Mouse (Mus musculus) heart, postnatal 25 days (tissue): Measurements from ENCODE around the gene Amn1. TPM values are rescaled to one million over a fixed set of nuclear protein-coding genes. Genes with fewer than 3 reads are reported as not detected.
A peak's percentile ranks its signal among the peaks of the same experiment; 100 is the strongest.
"Not testable (repeated sequence)": the region's sequence is repeated elsewhere in the genome, so short reads cannot be mapped to it uniquely, and the experiment has no call there.

Experiments
- DNase-seq: peaks from one replicate; pipeline ENCODE4 v3.0.0; 2022; ENCODE audit warnings: low spot score
- intact Hi-C: fragments of 180-260 bp; cut with DNase I; formaldehyde crosslinking; loops from one replicate; pipeline ENCODE4 v1.15.1; 2025
- total RNA-seq, 2 experiments: library from RNA; stranded (reverse); gene quantifications; 2 replicates each; pipeline ENCODE4 v1.2.3; 2021

The Amn1 gene
- total RNA-seq, 2 experiments from 2014 or later = 17.5 to 20.0 TPM

DNA sequence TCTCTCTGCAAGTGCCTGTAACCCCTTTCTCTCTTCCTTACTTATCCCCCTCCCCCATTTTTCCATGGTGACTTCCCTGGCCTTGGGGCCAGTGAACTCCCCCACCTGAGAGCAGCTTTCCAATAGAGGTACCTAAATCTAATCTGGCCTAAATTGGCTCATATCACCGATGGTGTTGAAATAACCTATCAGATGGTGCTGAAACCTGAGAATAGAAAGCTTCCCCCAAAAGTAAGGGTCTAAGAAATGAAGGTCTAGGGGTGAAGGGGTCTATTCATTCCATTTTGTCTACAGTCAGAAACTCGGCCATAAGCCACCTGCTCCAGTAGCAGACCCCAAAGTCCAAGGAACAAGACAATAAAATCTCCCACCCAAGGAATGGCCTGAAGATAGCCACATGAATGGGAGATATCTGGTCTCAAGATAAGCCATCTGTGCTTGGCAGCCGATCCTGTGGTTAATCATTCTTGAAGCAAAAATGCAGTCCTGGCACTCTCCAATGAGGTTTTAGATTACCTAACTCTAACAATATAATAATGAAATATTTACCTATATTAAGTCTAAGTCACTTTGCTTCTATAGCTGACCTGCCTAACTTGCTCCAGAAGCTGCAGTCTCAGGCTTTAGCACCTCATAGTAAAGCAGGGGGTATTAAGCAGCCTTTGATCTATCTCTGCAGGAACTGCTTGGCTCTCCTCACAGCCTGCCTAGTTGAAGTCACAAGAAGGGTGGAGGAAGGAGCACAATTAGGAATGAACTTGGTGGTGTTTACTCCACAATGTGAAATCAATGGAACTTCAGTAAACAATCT, 33.3 kb downstream of the Amn1 start:
- no peak for DNase-seq
- intact Hi-C loops = no loop called here

DNA sequence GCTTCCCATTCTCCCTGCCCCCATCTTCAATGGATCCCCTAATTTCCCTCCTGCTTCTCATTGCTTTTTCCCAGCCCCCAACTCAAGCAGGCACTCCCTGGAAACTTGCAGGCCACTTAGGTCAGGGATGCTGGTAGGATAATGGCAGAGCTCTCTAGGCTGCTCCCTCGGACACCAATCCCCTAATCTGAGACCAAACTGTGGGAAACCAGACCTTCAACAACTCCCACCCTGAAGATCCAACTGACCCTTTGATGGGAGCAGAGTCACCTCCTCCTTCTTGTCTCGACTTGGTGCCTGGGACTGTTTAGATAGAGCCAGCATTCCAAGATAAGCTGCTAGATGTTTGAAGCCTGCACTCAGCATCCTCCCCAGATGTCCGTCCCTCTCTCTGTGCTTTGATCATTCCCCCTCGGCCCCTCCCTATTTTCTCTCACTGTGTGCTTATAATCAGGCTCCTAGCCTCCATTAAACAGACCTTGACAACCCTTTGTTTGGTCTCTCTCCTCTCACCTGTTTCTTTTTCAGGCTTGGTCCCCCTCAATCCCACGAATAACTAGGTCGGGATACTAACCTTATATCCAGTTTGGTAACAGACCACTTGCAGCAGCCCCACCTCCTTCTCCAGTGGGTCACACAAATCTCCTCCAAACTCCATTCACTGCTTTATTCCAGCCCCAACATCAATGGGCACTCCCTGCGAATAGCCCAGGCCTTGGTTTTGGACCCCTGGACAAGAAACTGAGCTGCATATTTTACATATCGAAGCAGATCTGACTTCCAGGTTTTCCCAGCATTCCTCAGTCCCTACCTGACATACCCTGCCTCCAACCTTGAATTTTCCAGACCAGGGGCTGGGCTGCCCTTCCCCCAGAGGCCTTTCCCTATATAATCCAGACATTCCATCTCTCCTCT, 34.1 kb downstream of the Amn1 start:
- intact Hi-C loops = no loop called here
- no peak for DNase-seq

DNA sequence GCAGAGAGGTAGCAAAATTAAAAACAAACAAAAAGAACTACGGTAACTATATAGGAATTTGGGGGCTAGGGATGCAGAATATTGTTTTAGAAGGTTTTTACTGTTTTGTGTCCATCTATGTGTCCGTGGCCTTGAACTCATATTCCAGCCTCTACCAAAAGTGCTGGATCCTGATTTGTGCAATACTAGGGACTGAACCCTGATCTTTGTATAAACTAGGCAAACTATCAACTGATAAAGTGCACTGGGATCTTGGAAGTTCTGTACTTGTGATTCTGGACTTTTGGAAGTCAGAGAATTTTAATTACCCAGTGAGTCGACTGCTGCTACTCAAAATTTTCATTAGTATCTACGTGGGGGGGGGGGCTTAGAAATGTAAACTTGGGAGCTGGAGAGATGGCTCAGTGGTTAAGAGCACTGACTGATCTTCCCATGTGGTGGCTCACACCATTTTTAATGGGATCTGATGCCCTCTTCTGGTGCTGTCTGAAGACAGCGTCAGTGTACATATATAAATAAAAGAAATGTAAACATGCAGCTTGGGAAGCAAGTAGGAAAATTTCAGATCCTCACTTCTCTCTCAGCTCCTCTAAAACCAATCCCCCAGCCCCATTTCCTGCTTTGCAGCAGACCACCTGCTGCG, 34.9 kb downstream of the Amn1 start:
- no peak for DNase-seq
- intact Hi-C loops = no loop called here

DNA sequence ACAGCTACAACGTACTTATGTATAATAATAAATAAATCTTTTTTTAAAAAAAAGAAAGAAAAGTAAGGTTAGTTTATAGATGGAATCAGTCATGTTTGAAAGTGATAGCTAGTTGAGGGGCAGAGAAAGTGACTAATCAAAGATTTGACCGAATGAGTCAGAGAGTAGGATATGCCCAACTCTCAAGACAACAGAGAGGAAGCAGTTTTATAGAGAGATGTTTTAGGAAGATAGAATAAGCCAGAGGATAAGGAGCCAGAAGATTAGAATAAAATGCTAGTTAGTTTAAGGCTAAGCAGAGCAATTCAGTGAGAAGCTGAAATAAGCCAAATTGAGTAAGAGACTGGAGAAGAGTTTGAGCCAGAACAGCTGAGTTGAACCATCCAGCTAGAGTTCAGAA, 36.4 kb downstream of the Amn1 start:
- intact Hi-C loops = no loop called here
- no peak for DNase-seq

DNA sequence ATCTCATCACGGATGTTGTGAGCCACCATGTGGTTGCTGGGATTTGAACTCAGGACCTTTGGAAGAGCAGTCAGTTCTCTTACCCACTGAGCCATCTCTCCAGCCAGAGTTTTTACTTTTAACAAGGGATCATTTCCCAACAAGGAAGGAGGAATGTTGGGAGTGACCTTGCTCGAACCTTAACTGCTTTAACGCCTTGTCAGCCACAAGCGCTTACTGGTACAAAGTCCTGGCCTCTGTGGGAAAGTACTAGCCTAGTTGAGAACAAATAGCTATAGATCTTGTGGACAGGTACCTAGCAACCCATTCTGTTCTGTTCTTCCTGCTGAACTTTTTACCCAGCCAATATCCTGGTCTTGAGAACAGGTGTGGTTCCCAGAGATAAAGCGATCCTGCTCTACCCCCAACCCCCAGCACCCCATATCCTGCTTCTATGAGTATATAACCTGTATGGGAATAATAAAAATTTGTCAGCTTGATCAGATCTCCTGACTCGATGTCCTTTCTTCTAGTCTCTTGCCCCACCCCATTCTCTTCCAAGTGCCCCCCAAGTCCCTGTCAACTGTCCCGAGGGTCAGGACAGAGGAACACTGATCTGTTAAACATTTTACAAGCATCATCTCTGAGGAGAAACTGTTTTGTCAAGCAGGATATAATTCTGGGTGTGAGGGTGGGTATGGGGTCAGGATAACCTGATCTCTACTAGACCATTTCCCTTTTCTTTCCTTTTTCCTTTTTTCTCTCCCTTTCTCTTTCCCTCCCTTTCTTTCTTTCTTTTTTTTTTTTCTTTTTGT, 39.9 kb downstream of the Amn1 start:
- intact Hi-C loops = no loop called here

DNA sequence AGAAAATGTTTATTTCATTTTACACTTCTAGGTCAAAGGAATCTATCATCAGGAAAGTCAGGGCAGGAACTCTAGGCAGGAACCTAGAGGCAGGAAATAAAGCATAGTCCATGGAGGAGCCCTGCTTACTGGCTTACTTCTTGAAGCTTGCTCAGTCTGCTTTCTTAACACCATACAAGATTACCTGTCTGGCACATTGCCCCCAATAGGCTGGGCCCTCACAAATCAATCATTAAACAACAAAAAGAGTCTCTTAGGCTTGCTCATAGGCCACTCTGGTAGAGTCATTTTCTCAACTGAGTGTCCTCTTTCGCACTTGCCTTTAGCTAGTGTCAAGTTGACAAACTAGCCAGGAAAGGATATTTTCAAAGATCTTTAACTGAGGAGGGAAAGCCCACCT, 43.4 kb downstream of the Amn1 start:
- no peak for DNase-seq
- intact Hi-C loops = no loop called here

More for the DNA sequence above, 39.9 kb downstream of the Amn1 start:
- DNase-seq = no peak

DNA sequence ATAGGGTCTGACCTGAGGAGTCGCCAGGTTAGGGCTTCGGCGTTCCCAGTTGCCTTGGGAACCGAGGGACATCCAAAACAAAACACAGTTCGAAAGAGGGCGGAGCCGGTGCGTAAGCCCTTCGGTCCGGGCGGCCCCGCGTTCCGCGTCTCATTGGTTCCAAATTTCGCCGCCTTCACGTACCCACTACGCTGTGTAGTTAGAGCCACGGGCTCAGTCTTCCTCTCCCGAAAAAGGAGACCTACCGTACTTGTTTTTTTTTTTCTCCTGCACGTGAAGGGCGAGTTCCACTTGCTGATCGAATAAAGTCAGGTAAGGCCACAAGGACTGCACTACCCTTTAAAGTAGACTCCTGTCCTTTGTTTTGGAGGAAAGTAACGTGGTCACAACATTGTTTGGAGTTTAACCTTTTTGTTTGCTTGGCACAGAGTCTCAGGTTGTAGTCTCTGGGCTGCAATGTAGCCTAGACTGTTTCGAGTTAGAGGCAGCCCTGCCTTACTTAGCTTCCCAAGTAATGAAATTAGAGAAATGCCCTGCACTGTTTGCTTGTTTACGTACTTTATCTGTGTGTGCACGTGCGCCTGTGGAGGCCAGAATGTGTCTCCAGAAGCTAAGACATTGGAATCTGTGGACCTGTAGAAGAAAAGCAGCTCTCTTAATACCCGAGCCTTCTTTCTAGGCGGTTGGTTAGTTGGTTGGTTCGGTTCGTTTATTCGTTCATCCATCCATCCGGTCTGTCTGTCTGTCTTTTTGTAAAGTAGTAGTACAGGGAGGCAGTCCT, 46.9 kb downstream of the Amn1 start:
- intact Hi-C loops = loop anchor here (5.0 kb wide), 2 partner anchors 46 to 171 kb away; partner anchors contain the start of gene Amn1

DNA sequence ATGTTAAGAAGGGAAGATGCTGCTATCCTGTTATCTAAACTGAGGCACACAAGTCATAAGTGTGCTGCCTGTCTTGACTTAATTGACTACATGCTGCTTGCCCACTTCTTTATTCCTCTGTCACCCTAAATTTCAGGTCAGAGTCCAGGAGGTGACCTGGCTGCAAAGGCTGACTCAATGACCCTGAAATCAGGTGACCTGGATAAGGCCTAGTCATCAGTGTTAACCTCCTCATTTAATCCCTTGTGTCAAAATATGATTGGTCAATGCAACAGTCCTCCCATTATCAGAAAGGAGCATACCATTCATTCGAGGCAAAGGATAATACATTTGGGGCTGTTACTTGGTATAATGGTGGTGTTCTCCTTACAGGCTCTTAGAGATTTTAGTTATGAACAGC, 49.0 kb downstream of the Amn1 start, which contains the start of gene Etfbkmt:
Gene Etfbkmt, plus strand, starts transcription at position 379 of the 400 bp plus-strand sequence.
- intact Hi-C loops = no loop called here

More for the DNA sequence above, 46.9 kb downstream of the Amn1 start:
- DNase-seq = peak; percentile 70

DNA sequence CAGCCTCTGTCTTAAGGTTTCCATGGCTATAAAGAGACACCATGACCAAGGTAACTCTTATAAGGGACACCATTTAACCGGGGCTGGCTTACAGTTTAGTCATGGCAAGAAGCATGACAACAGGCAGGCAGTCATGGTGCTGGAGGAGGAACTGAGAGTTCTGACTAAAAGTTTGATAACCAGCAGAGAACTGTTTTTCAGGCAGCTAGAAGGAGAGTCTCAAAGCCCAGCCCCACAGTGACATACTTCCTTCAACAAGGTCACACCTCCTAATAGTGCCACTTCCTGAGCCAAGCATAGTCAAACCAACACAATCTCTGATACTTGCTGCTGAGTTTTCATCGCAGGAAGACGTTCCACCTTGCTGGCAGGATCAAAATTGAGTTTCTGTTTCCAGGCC, 49.5 kb downstream of the Amn1 start:
- no peak for DNase-seq
- intact Hi-C loops = no loop called here

More for the DNA sequence above, 49.0 kb downstream of the Amn1 start, which contains the start of gene Etfbkmt:
- no peak for DNase-seq

DNA sequence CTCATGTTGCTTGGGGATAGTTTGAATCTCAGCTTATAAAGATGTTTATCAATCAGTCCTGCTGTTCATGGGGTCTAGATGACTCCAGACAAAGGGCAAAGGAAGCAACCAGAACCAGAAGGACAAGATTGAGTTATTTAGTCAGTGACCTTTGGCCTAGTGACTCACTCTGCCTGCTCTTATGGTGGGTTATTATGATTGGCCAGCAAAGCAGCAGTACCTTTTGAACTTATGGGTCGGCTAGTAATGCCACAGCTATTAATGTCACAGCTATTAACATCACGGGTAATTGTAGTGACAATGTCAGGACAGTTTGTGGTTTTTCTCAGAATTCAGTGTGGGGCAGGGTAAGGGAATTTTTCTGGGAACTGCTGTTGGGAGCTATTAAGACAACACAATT, 50.6 kb downstream of the Amn1 start:
- no peak for DNase-seq
- intact Hi-C loops = no loop called here

DNA sequence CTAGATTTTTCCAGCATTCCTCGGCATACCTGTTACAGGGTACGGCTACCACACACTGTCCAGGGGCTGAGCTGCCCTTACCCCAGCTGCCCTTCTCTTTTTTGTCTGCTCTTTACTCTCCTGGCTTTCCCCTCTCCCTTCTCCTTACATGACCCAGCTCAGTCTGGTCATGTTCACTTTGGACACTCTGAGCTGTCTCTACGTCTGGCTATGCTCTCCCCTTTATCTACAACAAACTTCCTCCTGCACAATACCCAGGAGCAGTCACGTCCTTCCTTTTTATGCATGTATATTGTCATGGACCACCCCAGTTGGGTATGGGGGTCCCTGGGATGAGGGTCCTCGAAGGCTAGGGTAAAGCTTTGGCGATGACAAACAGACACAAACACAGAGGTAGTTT, 52.9 kb downstream of the Amn1 start:
- no peak for DNase-seq
- intact Hi-C loops = no loop called here

DNA sequence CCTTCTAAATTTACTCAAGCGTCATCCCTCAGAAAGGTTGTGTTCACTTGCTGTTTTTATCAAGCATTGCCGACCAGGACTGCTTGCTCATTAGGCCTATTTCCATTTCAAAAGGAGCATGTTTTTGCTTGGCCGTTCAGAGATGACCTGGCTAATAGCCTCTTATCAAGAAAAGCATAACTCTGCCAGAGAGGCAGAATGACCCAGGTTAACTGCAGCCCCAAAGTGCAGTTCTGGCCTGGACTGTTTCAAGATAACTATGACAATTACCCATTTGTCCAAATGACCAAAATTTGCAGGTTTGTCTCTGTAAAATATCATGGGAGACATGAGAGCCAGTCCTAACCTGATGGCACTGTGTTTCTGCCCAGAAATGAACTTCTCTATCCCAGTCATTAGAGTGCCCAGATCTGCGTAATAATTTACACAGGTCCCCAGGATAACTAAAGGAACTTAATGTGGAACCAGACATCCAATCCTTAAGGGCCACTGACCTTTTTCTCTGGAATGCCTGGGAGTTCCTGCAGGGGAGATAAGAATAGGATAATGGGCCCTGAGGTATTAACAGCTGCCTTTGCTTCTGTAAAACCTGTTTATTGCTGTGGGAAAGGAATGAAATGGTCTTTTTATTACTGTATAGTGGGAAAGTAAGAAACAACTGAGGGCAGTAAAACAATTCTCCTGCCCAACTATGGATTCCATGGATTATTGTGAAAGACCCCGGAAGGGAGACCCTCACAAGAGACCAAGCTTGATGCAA, 53.9 kb downstream of the Amn1 start:
- intact Hi-C loops = no loop called here
- no peak for DNase-seq

DNA sequence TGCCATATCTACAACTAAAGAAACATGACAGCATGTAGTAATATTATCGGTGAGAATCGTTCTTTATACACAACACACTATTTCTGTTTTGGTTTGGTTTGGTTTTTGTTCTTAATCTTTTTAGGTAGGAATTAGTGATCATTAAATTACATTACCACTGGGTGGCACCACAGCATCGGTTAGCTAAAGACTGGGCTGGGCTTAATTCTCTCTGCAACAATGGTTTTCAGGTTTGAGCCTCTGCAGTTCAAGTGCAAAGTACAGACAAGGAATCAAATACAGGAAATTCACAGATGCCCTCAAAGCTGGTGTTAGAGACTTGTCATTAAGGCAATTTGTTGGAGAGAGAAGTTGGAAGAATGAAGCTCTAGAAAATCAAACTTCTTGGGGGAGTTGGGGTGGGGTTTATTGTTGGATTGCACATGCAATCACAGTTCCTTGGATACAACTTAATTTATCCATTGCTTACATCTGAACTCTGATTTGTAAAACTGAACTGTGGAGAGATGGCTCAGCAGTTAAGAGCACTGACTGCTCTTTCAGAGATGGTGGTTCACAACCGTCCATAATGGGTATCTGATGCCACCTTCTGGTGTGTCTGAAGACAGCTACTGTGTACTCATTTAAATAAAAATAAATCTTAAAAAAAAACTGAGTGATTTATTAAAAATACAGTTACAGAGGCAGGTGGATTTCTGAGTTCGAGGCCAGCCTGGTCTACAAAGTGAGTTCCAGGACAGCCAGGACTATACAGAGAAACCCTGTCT, 56.0 kb downstream of the Amn1 start:
- no peak for DNase-seq
- intact Hi-C loops = loop anchor here (1.0 kb wide), 1 partner anchor 243 kb away; no protein-coding TSS in a partner anchor

DNA sequence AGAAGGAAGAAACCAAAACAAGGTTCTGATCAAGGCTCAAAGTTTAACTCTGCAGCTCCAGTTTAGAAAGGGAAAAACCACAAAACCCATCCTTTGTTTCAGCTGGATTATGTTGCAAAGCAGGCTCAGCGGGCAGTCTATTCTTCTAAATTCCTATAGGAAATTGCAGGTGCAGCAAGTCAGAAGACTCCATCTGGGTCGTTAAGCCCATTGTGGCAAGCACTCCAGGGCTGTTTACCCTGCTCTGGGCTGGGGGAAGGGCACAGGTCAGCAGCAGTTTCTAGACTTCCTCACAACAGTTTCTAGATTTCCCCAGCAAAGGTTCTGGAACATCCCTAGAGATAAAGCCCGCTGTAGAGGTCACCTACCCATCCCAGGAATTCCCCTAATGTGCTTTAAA, 57.4 kb downstream of the Amn1 start:
- intact Hi-C loops = no loop called here
- no peak for DNase-seq

DNA sequence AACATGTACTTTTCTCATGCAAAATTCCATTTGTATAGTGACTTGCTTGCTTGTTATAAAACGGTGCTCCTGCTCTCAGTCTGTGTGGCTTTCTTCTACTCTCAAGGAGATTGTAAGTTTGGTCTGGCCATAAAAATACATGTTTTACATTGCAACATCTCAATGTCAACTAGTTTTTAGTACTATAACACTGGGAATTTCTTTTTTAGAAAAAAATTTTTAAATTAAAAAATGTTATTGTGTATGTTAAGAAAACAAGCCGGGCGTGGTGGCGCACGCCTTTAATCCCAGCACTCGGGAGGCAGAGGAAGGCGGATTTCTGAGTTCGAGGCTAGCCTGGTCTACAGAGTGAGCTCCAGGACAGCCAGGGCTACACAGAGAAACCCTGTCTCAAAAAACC, 58.6 kb downstream of the Amn1 start, which contains the start of gene Gm10203:
Gene Gm10203, plus strand, starts transcription at position 301 of the 400 bp plus-strand sequence.
- DNase-seq, intact Hi-C loops: not testable (repeated sequence)

DNA sequence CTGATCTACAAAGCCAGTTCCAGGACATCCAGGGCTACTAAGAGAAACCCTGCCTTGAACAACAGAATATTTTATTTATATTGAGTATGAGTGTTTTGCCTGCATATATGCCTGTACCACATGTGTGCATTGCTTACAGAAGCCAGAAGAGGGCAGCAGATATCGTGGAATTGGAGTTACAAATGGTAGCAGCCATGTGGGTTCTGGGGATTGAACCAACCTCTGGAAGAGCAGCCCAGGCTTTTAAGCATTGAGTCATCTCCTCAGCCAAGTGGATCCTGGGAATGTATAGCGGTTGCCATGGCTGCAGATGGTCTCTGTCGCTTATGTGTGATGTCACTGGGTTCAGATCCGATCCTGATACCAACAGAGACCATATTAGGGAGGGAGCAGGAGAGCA, 61.8 kb downstream of the Amn1 start:
- no peak for DNase-seq
- intact Hi-C loops = loop anchor here (2.0 kb wide), 1 partner anchor 248 kb away; no protein-coding TSS in a partner anchor

DNA sequence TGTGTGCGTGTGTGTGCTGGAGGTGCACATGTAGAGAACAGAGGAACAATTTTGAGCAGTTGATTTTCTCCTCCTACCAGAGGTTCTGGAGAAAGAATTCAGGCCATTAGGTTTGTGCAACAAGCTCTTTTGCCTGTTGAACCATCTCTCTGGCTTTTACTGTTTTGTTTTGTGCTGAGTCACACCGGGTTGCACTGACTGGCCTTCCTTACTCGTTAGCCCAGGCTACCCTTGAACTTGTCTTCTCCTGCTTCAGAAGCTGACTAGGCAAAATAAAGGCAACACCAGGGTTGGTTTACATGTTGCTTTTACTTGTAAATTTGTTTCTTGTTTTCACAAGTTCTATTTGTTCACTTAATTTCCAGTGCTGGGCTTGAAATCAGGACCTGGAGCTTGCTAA, 65.5 kb downstream of the Amn1 start:
- DNase-seq = no peak
- intact Hi-C loops = no loop called here
